9 mouse cellular contexts compared by ENCODE assay signal in genomic region chr2:84758542-84759127, GRCm38 (mm10). TPM values are rescaled to one million over a fixed set of nuclear protein-coding genes. Genes with fewer than 3 reads are reported as not detected.
DNase-seq lines count a peak whose midpoint lies in the region; ATAC-seq and TF ChIP-seq lines count a peak whose summit lies in the region.
"Had no signal": no experiment of that assay in that cellular context is flagged by ENCODE, and none has a peak within 500 bp of the region (broad histone marks: within the 10 kb centered on the region; RNA-seq: fewer than 3 reads in every experiment).

No protein-coding gene starts in this region.

- ATAC-seq in forebrain, embryonic 13.5 days, result peak; percentile 78
- peak; percentile 57 for ATAC-seq in lung, postnatal 0 days

- no peak overlapping the region for H3K4me2 ChIP-seq in forebrain, embryonic 13.5 days
- no peak overlapping the region for H3K4me2 ChIP-seq in lung, postnatal 0 days (replicated peaks; ENCODE audit: low read depth, low read length)
- H3K4me2 ChIP-seq: embryonic facial prominence, embryonic 13.5 days had no signal

- no peaks in the 10 kb centered on the region for H3K4me1 ChIP-seq in forebrain, embryonic 13.5 days
- H3K4me1 ChIP-seq in kidney, adult 2 months (ENCODE audit: control insufficient read depth, insufficient read depth, low read length), result peaks cover 17% of the 10 kb centered on the region; the same call in 1 of the 2 replicates
- no peaks in the 10 kb centered on the region for H3K4me1 ChIP-seq in lung, postnatal 0 days (ENCODE audit: insufficient read depth, low read depth, low read length)
- H3K4me1 ChIP-seq: embryonic facial prominence, embryonic 13.5 days had no signal

- no peaks in the 10 kb centered on the region for H3K27me3 ChIP-seq in forebrain, embryonic 13.5 days
- no peaks in the 10 kb centered on the region for H3K27me3 ChIP-seq in kidney, adult 2 months (replicated peaks; ENCODE audit: control insufficient read depth, insufficient read depth, low read length)
- H3K27me3 ChIP-seq in lung, postnatal 0 days (replicated peaks; ENCODE audit: insufficient read depth, low read length), result no peaks in the 10 kb centered on the region
- H3K27me3 ChIP-seq: embryonic facial prominence, embryonic 13.5 days had no signal

- H3K9ac ChIP-seq in forebrain, embryonic 13.5 days, result no peak overlapping the region
- H3K9ac ChIP-seq in lung, postnatal 0 days (replicated peaks; ENCODE audit: low read depth), result no peak overlapping the region
- H3K9ac ChIP-seq: embryonic facial prominence, embryonic 13.5 days had no signal

- no peak overlapping the region for H3K27ac ChIP-seq in forebrain, embryonic 13.5 days
- no peak overlapping the region for H3K27ac ChIP-seq in kidney, adult 2 months (ENCODE audit: insufficient read depth, low read depth, low read length)
- H3K27ac ChIP-seq in lung, postnatal 0 days (ENCODE audit: low read length), result no peak overlapping the region
- H3K27ac ChIP-seq: embryonic facial prominence, embryonic 13.5 days had no signal

- 0% methylated on average over 2 of the region's 2 CpGs for WGBS in forebrain, embryonic 13.5 days
- 0% methylated on average over 2 of the region's 2 CpGs for whole genome bisulfite sequencing in kidney, adult 2 months
- WGBS in lung, postnatal 0 days, result 0% methylated on average over 2 of the region's 2 CpGs

- DNase-seq in spleen, postnatal 10 days (ENCODE audit: low spot score in 2 of 2), result peak; percentile 18 to 34
- DNase-seq in spleen, postnatal 14 days (ENCODE audit: low spot score in 2 of 2), result no peak
- DNase-seq in c-Kit-positive CD71-negative TER-119-negative erythroid progenitor cells, embryonic 14.5 days (ENCODE audit: low read depth), result peak; percentile 67
- DNase-seq in kidney, adult 2 months, result peak; percentile 82
- peak; percentile 73 for DNase-seq in lung, postnatal 0 days (ENCODE audit: low spot score)
- no peak for DNase-seq in urinary bladder, adult 2 months (ENCODE audit: low spot score)
- no peak for DNase-seq in adrenal gland, adult 2 months

- H3K36me3 ChIP-seq in forebrain, embryonic 13.5 days (ENCODE audit: poor library complexity, severe bottlenecking), result no peaks in the 10 kb centered on the region
- H3K36me3 ChIP-seq in kidney, adult 2 months (ENCODE audit: control insufficient read depth, insufficient read depth, low read length), result no peaks in the 10 kb centered on the region
- no peaks in the 10 kb centered on the region for H3K36me3 ChIP-seq in lung, postnatal 0 days (ENCODE audit: insufficient read depth, low read length)
- H3K36me3 ChIP-seq: embryonic facial prominence, embryonic 13.5 days had no signal

- no peak overlapping the region for H3K4me3 ChIP-seq in forebrain, embryonic 13.5 days
- no peak overlapping the region for H3K4me3 ChIP-seq in kidney, adult 2 months (ENCODE audit: insufficient read depth, low read depth, low read length)
- no peak overlapping the region for H3K4me3 ChIP-seq in lung, postnatal 0 days (ENCODE audit: low read depth, low read length)
- H3K4me3 ChIP-seq: embryonic facial prominence, embryonic 13.5 days had no signal

- TF ChIP-seq EP300 in lung, postnatal 0 days (IDR thresholded peaks at IDR 0.05), result no peak

- no peak for TF ChIP-seq POLR2A in kidney, adult 2 months (IDR thresholded peaks at IDR 0.05; ENCODE audit: low read depth, low read length)

- TF ChIP-seq CTCF in kidney, adult 2 months (conservative IDR thresholded peaks at IDR 0.05; ENCODE audit: insufficient read depth, insufficient read length, low read depth, low read length), result peak; percentile 41
- peak; percentile 87 for TF ChIP-seq CTCF in lung, postnatal 0 days (IDR thresholded peaks at IDR 0.05)

- H3K9me3 ChIP-seq in forebrain, embryonic 13.5 days (replicated peaks), result no peaks in the 10 kb centered on the region
- H3K9me3 ChIP-seq in lung, postnatal 0 days (ENCODE audit: low read length), result no peaks in the 10 kb centered on the region
- H3K9me3 ChIP-seq: embryonic facial prominence, embryonic 13.5 days had no signal

RNA-seq across cellular contexts. Expression of gene Gm19426, which starts 15.2 kb away (rescaled TPM):
- 6.1 and 7.5 TPM in 2 replicates for polyA plus RNA-seq in forebrain, embryonic 13.5 days (2015; fragmentation: Nextera tagmentation; extraction: Ambion mirVana)
- 2.0 TPM in 2 replicates for polyA plus RNA-seq in kidney, adult 2 months (2012; rRNA removed)
- polyA plus RNA-seq in lung, postnatal 0 days (2015; fragmentation: Nextera tagmentation; extraction: Ambion mirVana), result 5.6 and 6.5 TPM in 2 replicates
- polyA plus RNA-seq in urinary bladder, adult 2 months (2012; rRNA removed), result 3.1 and 3.2 TPM in 2 replicates
- total RNA-seq in adrenal gland, adult 2 months (2021), result 1 to 10 TPM in 1 of 2 experiments, under 1 TPM in 1; 0.98 to 2.6 TPM
- 0.65 and 1.0 TPM in 2 replicates for polyA plus RNA-seq in adrenal gland, adult 2 months (2012; rRNA removed)

RNA-seq across cellular contexts. Expression of gene Serping1, which starts 16.6 kb away (rescaled TPM):
- polyA plus RNA-seq in forebrain, embryonic 13.5 days (2015; fragmentation: Nextera tagmentation; extraction: Ambion mirVana), result 22.3 and 25.6 TPM in 2 replicates
- polyA plus RNA-seq in kidney, adult 2 months (2012; rRNA removed), result 232 and 288 TPM in 2 replicates
- polyA plus RNA-seq in lung, postnatal 0 days (2015; fragmentation: Nextera tagmentation; extraction: Ambion mirVana), result 269 and 283 TPM in 2 replicates
- polyA plus RNA-seq in urinary bladder, adult 2 months (2012; rRNA removed), result 711 and 879 TPM in 2 replicates
- total RNA-seq in adrenal gland, adult 2 months (2021), result 100 to 1,000 TPM in 1 of 2 experiments, 10 to 100 TPM in 1; 91.2 to 127 TPM
- 129 and 154 TPM in 2 replicates for polyA plus RNA-seq in adrenal gland, adult 2 months (2012; rRNA removed)

RNA-seq across cellular contexts. Expression of gene Ypel4, which starts 24.8 kb away (rescaled TPM):
- polyA plus RNA-seq in forebrain, embryonic 13.5 days (2015; fragmentation: Nextera tagmentation; extraction: Ambion mirVana), result 18.2 and 19.5 TPM in 2 replicates
- 0.46 and 0.48 TPM in 2 replicates for polyA plus RNA-seq in kidney, adult 2 months (2012; rRNA removed)
- 2.6 and 3.4 TPM in 2 replicates for polyA plus RNA-seq in lung, postnatal 0 days (2015; fragmentation: Nextera tagmentation; extraction: Ambion mirVana)
- polyA plus RNA-seq in urinary bladder, adult 2 months (2012; rRNA removed), result 17.0 and 17.5 TPM in 2 replicates
- 1 to 10 TPM; 3.8 to 7.2 TPM for total RNA-seq in adrenal gland, adult 2 months (2021)
- polyA plus RNA-seq in adrenal gland, adult 2 months (2012; rRNA removed), result 9.8 and 17.2 TPM in 2 replicates

RNA-seq across cellular contexts. Expression of gene Clp1, which starts 31.5 kb away (rescaled TPM):
- polyA plus RNA-seq in forebrain, embryonic 13.5 days (2015; fragmentation: Nextera tagmentation; extraction: Ambion mirVana), result 35.9 and 36.1 TPM in 2 replicates
- 9.3 and 11.1 TPM in 2 replicates for polyA plus RNA-seq in kidney, adult 2 months (2012; rRNA removed)
- polyA plus RNA-seq in lung, postnatal 0 days (2015; fragmentation: Nextera tagmentation; extraction: Ambion mirVana), result 19.3 and 19.5 TPM in 2 replicates
- polyA plus RNA-seq in urinary bladder, adult 2 months (2012; rRNA removed), result 15.4 and 20.7 TPM in 2 replicates
- total RNA-seq in adrenal gland, adult 2 months (2021), result 10 to 100 TPM; 11.4 to 16.8 TPM
- 5.1 and 5.3 TPM in 2 replicates for polyA plus RNA-seq in adrenal gland, adult 2 months (2012; rRNA removed)

RNA-seq across cellular contexts. Expression of gene Ube2l6, which starts 40.0 kb away (rescaled TPM):
- polyA plus RNA-seq in forebrain, embryonic 13.5 days (2015; fragmentation: Nextera tagmentation; extraction: Ambion mirVana), result 19.1 and 21.1 TPM in 2 replicates
- polyA plus RNA-seq in kidney, adult 2 months (2012; rRNA removed), result 18.1 and 24.1 TPM in 2 replicates
- 83.7 and 85.6 TPM in 2 replicates for polyA plus RNA-seq in lung, postnatal 0 days (2015; fragmentation: Nextera tagmentation; extraction: Ambion mirVana)
- polyA plus RNA-seq in urinary bladder, adult 2 months (2012; rRNA removed), result 36.2 and 36.3 TPM in 2 replicates
- 10 to 100 TPM; 15.7 to 18.8 TPM for total RNA-seq in adrenal gland, adult 2 months (2021)
- polyA plus RNA-seq in adrenal gland, adult 2 months (2012; rRNA removed), result 13.8 and 15.1 TPM in 2 replicates

Comparison
In these comparisons a context has a peak if more than half of its experiments do, and no peak if none do; other contexts are left out.
1. DNase-seq: peak in spleen, postnatal 10 days (2 of 2), c-Kit-positive CD71-negative TER-119-negative erythroid progenitor cells, embryonic 14.5 days (single experiment), kidney, adult 2 months (single experiment) and lung, postnatal 0 days (single experiment); none in spleen, postnatal 14 days (0 of 2), urinary bladder, adult 2 months (single experiment) and adrenal gland, adult 2 months (single experiment).